Mouse (Mus musculus) hindbrain, embryonic 10.5 days (tissue): ENCODE measurements around the gene Olfr963. TPM values are rescaled to one million over a fixed set of nuclear protein-coding genes. Genes with fewer than 3 reads are reported as not detected.
"Not testable (repeated sequence)": the region's sequence is repeated elsewhere in the genome, so short reads cannot be mapped to it uniquely, and the experiment has no call there.

Experiments
- DNase-seq: peaks from one replicate; pipeline ENCODE4 v3.0.0-alpha.2; 2017; ENCODE audit warnings: low spot score
- H3K27ac ChIP-seq: fragments of 300-500 bp; sonication (generic); 2 replicates; pipeline ENCODE4 v1.5.1; 2016; ENCODE audit warnings: mild to moderate bottlenecking, moderate library complexity
- H3K27me3 ChIP-seq: fragments of 300-500 bp; sonication (generic); 2 replicates; pipeline ENCODE4 v1.6.1; 2016; ENCODE audit warnings: mild to moderate bottlenecking; ENCODE audit not compliant: poor library complexity, insufficient read depth, severe bottlenecking
- H3K36me3 ChIP-seq: fragments of 300-500 bp; sonication (generic); 2 replicates; pipeline ENCODE4 v1.6.1; 2016; ENCODE audit warnings: mild to moderate bottlenecking, moderate library complexity
- H3K4me1 ChIP-seq: fragments of 300-500 bp; sonication (generic); replicated peaks from 2 replicates; pipeline ENCODE4 v1.6.1; 2016; ENCODE audit warnings: mild to moderate bottlenecking
- H3K4me3 ChIP-seq: fragments of 300-500 bp; sonication (generic); 2 replicates; pipeline ENCODE4 v1.5.1; 2016; ENCODE audit warnings: mild to moderate bottlenecking, moderate library complexity
- H3K9me3 ChIP-seq: fragments of 300-500 bp; sonication (generic); 2 replicates; pipeline ENCODE4 v1.6.1; 2016; ENCODE audit warnings: mild to moderate bottlenecking, moderate library complexity
- WGBS: fragments of 180-500 bp; shearing (Covaris S2); methylation state at CpG from one replicate; pipeline ENCODE4 v1.1.7; 2016; 5-methylcytosine and 5-hydroxymethylcytosine counted together
- polyA plus RNA-seq: library from polyadenylated mRNA; unstranded; fragments of >200 nt; fragmentation: Nextera tagmentation; extraction: Ambion mirVana; gene quantifications from 2 replicates; pipeline ENCODE4 v1.2.1, GENCODE M21; 2016

Olfr963 gene
- polyA plus RNA-seq, 1 experiment from 2014 or later, result not detected

- not testable (repeated sequence) for H3K36me3 ChIP-seq, H3K4me1 ChIP-seq, DNase-seq, H3K27ac ChIP-seq, H3K9me3 ChIP-seq, H3K27me3 ChIP-seq, H3K4me3 ChIP-seq
- WGBS, result 82% methylated on average over 8 of the region's 8 CpGs
Measured at GRCm38 (mm10) chr9:39701123-39701522, 34.1 kb downstream of the Olfr963 start.

- H3K27ac ChIP-seq, result no peak within 1 kb of the TSS
- H3K9me3 ChIP-seq, result no peaks in the 10 kb centered on the region
- H3K27me3 ChIP-seq, result no peaks in the 10 kb centered on the region
- no peaks in the 10 kb centered on the region for H3K36me3 ChIP-seq
- no peak for DNase-seq
- no peak within 1 kb of the TSS for H3K4me3 ChIP-seq
- no peaks in the 10 kb centered on the region for H3K4me1 ChIP-seq
Measured at GRCm38 (mm10) chr9:39707017-39707416, 40.0 kb downstream of the Olfr963 start, which contains the start of gene Olfr149. TSS of gene Olfr149 (minus strand) at chr9:39707117.

GRCm38 (mm10) chr9:39708958-39709357, 42.0 kb downstream of the Olfr963 start:
- H3K36me3 ChIP-seq, result no peaks in the 10 kb centered on the region
- 70% methylated on average over 3 of the region's 3 CpGs for WGBS
- no peaks in the 10 kb centered on the region for H3K4me1 ChIP-seq
- no peak overlapping the region for H3K4me3 ChIP-seq
- H3K9me3 ChIP-seq, result no peaks in the 10 kb centered on the region
- DNase-seq, result no peak
- H3K27me3 ChIP-seq, result no peaks in the 10 kb centered on the region
- H3K27ac ChIP-seq, result no peak overlapping the region

- Histone ChIP-seq H3K27me3 (no peaks in the 10 kb centered on the region), H3K27ac (no peak within 1 kb of the TSS), H3K36me3 (no peaks in the 10 kb centered on the region), H3K9me3 (no peaks in the 10 kb centered on the region), H3K4me3 (no peak within 1 kb of the TSS), H3K4me1 (no peaks in the 10 kb centered on the region)
- no peak for DNase-seq
Measured at GRCm38 (mm10) chr9:39711053-39711452, 44.0 kb downstream of the Olfr963 start, which contains the start of gene Olfr965. TSS of gene Olfr965 (plus strand) at chr9:39711353.

Other genes starting within 250 kb of the Olfr963 start
- not detected in 2 replicates for gene Olfr952, start 240.1 kb upstream of the Olfr963 start, polyA plus RNA-seq
- not detected in 2 replicates for gene Olfr954, start 210.5 kb upstream of the Olfr963 start, polyA plus RNA-seq
- not detected in 2 replicates for gene Olfr955, start 195.3 kb upstream of the Olfr963 start, polyA plus RNA-seq
- not detected in 2 replicates for gene Olfr44, start 173.2 kb upstream of the Olfr963 start, polyA plus RNA-seq
- gene Olfr957, start 151.4 kb upstream of the Olfr963 start, polyA plus RNA-seq, result not detected in 2 replicates
- gene Olfr958, start 113.2 kb upstream of the Olfr963 start, polyA plus RNA-seq, result not detected in 2 replicates
- not detected in 2 replicates for gene Olfr959, start 91.6 kb upstream of the Olfr963 start, polyA plus RNA-seq
- 6.0 and 10.1 TPM in 2 replicates for gene AW551984, start 62.8 kb upstream of the Olfr963 start, polyA plus RNA-seq
- gene Olfr148, start 56.5 kb upstream of the Olfr963 start, polyA plus RNA-seq, result not detected in 2 replicates
- not detected in 2 replicates for gene Olfr960, start 45.8 kb upstream of the Olfr963 start, polyA plus RNA-seq
- gene Olfr961, start 22.1 kb upstream of the Olfr963 start, polyA plus RNA-seq, result not detected in 2 replicates
- not detected in 2 replicates for gene Olfr149, start 39.9 kb downstream of the Olfr963 start, polyA plus RNA-seq
- not detected in 2 replicates for gene Olfr965, start 44.1 kb downstream of the Olfr963 start, polyA plus RNA-seq
- not detected in 2 replicates for gene Olfr150, start 63.8 kb downstream of the Olfr963 start, polyA plus RNA-seq
- gene Olfr967, start 79.0 kb downstream of the Olfr963 start, polyA plus RNA-seq, result not detected in 2 replicates
- gene Olfr968, start 116.0 kb downstream of the Olfr963 start, polyA plus RNA-seq, result not detected in 2 replicates
- not detected in 2 replicates for gene Olfr969, start 123.7 kb downstream of the Olfr963 start, polyA plus RNA-seq
- not detected in 2 replicates for gene Olfr970, start 141.7 kb downstream of the Olfr963 start, polyA plus RNA-seq
- not detected in 2 replicates for gene Olfr971, start 169.7 kb downstream of the Olfr963 start, polyA plus RNA-seq
- gene Olfr972, start 199.2 kb downstream of the Olfr963 start, polyA plus RNA-seq, result not detected in 2 replicates
- gene Olfr229, start 240.1 kb downstream of the Olfr963 start, polyA plus RNA-seq, result not detected in 2 replicates